Mouse (Mus musculus) G1E (cell line): Measurements from ENCODE around the gene Itga2. TPM values are rescaled to one million over a fixed set of nuclear protein-coding genes. Genes with fewer than 3 reads are reported as not detected.

Experiments used
- ATAC-seq: 2 replicates; pipeline ENCODE4 v1.8.0; 2016; ENCODE audit warnings: mild to moderate bottlenecking; ENCODE audit not compliant: insufficient number of reproducible peaks, poor library complexity, low FRiP score, severe bottlenecking; ENCODE audit errors: extremely low read depth
- DNase-seq: peaks from one replicate; pipeline ENCODE4 v3.0.0; 2012; ENCODE audit warnings: low spot score
- H3K27me3 ChIP-seq: 2 replicates; pipeline ENCODE4 v1.6.1; 2012; ENCODE audit warnings: mild to moderate bottlenecking, low read length, inconsistent platforms; ENCODE audit not compliant: insufficient read depth
- H3K36me3 ChIP-seq: replicated peaks from 2 replicates; pipeline ENCODE3; 2012; ENCODE audit warnings: mild to moderate bottlenecking, inconsistent platforms
- H3K4me1 ChIP-seq: 2 replicates; pipeline ENCODE4 v1.6.1; 2012; ENCODE audit warnings: low read depth, low read length, inconsistent platforms, mixed read lengths; ENCODE audit not compliant: insufficient read depth
- H3K4me3 ChIP-seq: 2 replicates; pipeline ENCODE4 v1.5.1; 2012; ENCODE audit warnings: low read depth, mild to moderate bottlenecking, inconsistent platforms, low read length, moderate library complexity, mixed read lengths
- H3K9me3 ChIP-seq: replicated peaks from 2 replicates; pipeline ENCODE4 v1.6.1; 2012; ENCODE audit warnings: inconsistent platforms
- CTCF ChIP-seq: IDR thresholded peaks from 2 replicates; pipeline ENCODE4 v1.5.1; 2012; ENCODE audit warnings: low read depth, low read length, inconsistent platforms, mixed read lengths
- GATA1 ChIP-seq: IDR thresholded peaks from 2 replicates; pipeline ENCODE4 v1.6.1; 2012; ENCODE audit warnings: borderline replicate concordance, low read length, inconsistent platforms, mixed read lengths
- GATA2 ChIP-seq: IDR thresholded peaks from 2 replicates; pipeline ENCODE4 v1.6.1; 2012; ENCODE audit warnings: low read depth, low read length, inconsistent platforms, borderline replicate concordance
- POLR2AphosphoS5 ChIP-seq: IDR thresholded peaks from 2 replicates; pipeline ENCODE4 v1.6.1; 2012; ENCODE audit warnings: low read depth, low read length, inconsistent platforms; ENCODE audit not compliant: insufficient replicate concordance
- TAL1 ChIP-seq: conservative IDR thresholded peaks from 2 replicates; pipeline ENCODE4 v1.6.1; 2012; ENCODE audit warnings: low read depth, low read length, inconsistent platforms, mixed read lengths
- polyA plus RNA-seq: library from polyadenylated mRNA; stranded (reverse); fragments of >175 nt; gene quantifications from 2 replicates; pipeline ENCODE4 v1.2.3, GENCODE M21; 2012
- total RNA-seq, 2 experiments: library from RNA; stranded (forward) in 1 of 2; stranded (reverse) in 1 of 2; fragments of 200-1000 nt in 1 of 2; fragments of >200 nt in 1 of 2; fragmentation: Nextera tagmentation in 1 of 2; gene quantifications; 2 replicates each; pipeline ENCODE4 v1.2.3; 2014 to 2017

Itga2 gene
- total and polyA plus RNA-seq, 3 experiments, result 0.11 TPM; not detected in 2

DNA sequence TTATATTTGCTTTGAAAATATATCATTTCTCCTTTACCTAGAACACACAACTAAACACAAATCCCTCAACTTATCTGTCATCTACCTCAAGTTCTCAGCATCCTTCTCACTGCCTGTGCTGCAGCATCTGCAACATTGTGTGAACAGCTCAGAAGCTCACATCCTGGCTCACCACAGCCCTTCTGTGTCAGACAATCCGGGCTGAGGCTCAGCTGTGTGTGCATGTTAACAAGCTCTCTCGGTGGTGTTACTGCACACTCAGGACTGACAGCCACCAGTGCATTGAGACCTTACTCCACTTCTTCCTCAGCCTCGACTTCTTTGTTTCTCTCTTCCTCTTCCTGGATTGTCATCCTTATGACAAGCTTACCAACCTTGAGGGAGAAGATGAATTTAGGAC is 83.0 kb downstream of the Itga2 start:
- H3K4me3 ChIP-seq, result no peak overlapping the region
- ATAC-seq (no peak), DNase-seq (no peak)
- TF ChIP-seq CTCF (no peak), GATA1 (no peak), GATA2 (no peak), TAL1 (no peak)
- H3K27me3 ChIP-seq, result peaks cover 21% of the 10 kb centered on the region
- no peaks in the 10 kb centered on the region for H3K9me3 ChIP-seq
- H3K4me1 ChIP-seq, result no peaks in the 10 kb centered on the region
- H3K36me3 ChIP-seq, result no peaks in the 10 kb centered on the region

DNA sequence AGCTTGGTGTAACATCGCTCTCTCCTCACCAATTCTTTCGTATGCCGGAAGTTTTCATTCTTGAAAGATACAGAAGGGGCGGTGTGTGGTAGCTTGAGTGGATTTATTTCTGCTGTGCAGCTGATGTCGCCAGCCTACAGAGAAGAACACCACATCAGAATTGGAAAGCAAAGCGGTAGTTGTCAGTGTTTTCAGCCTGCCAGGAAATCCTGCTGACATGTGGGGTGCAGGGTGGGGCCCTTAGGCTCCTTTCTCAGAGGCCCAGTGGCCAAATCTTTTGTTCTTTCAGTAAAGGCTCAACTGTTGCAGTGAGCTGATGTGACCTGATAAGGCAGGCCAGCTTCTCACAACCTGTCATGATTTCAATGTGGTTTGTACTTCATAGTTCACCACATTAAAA is 86.1 kb downstream of the Itga2 start:
- ATAC-seq, result peak; percentile 37
- Histone ChIP-seq H3K4me3 (no peak overlapping the region), H3K9me3 (no peaks in the 10 kb centered on the region), H3K36me3 (no peaks in the 10 kb centered on the region), H3K4me1 (peaks cover 4% of the 10 kb centered on the region; the same call in 1 of the 2 replicates), H3K27me3 (peaks cover 24% of the 10 kb centered on the region)
- TF ChIP-seq TAL1 (no peak), GATA2 (no peak), POLR2AphosphoS5 (no peak), GATA1 (no peak)
- no peak for DNase-seq

DNA sequence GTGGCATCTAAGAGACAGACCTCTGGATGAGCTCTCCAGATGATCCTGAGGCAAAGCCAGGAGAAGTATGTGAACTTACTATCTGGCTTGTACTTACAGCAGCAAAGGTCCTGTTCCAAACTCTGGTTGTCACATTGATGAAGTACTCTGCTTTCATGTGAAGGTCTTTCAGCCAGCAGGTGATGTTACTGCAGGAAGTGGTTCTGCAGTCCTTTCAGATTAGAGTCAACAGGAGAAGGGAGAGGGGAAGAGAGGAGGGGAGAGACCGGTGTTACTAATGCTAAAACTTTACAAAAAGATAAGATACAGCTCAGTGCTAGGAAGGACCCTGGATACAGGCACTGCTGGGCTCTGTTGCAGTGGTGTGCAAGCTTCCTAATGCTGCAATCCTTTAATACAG is 88.6 kb downstream of the Itga2 start:
- TF ChIP-seq CTCF, result no peak
- TF ChIP-seq TAL1, result no peak
- no peak for TF ChIP-seq POLR2AphosphoS5
- no peak for TF ChIP-seq GATA1
- Histone ChIP-seq H3K27me3 (peaks cover 19% of the 10 kb centered on the region), H3K4me1 (peaks cover 4% of the 10 kb centered on the region; the same call in 1 of the 2 replicates), H3K9me3 (no peaks in the 10 kb centered on the region), H3K36me3 (no peaks in the 10 kb centered on the region), H3K4me3 (no peak overlapping the region)
- DNase-seq, result no peak
- ATAC-seq, result no peak

DNA sequence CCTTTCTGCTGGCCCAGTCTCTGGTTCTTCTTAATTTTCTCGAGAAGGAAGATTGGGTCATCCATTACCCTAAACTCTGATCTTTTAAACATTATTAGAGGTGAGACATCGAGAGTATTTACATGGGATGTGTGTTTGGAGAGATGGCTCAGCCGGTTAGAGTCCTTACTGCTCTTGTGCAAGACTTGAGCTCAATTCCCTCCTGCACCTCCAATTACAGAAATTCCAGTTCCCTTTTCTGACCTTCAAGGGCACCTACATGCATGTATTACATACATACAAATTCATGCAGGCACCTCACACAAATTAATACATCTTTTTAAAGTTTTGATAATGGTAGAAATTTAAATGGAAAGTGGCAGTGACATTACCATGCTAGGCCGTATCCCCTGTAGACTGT is 91.4 kb downstream of the Itga2 start:
- no peak for ATAC-seq
- no peaks in the 10 kb centered on the region for H3K36me3 ChIP-seq

DNA sequence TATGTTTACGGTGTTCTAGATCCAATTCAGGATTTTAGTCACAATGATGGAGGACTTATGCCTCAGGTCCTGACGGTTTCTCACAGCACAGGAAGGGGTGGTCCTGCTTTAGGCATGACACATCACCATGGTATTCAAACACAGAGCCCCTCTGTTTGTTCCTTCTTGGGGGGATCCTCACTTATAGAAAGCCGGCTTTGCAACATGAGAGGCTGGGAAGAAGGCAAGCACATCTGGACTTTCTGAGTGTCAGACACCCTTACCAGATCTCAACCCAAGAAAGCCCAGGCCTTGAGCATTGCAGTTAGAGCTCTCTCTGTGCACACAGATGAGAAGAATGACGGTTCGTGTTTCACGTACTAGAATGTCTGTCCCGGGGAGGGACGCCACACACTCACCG is 92.8 kb downstream of the Itga2 start:
- Histone ChIP-seq H3K9me3 (no peaks in the 10 kb centered on the region), H3K36me3 (no peaks in the 10 kb centered on the region), H3K4me1 (peaks cover 8% of the 10 kb centered on the region), H3K27me3 (peaks cover 6% of the 10 kb centered on the region; the same call in 1 of the 2 replicates), H3K4me3 (no peak overlapping the region)
- TF ChIP-seq GATA1 (no peak), CTCF (no peak), TAL1 (no peak), GATA2 (no peak), POLR2AphosphoS5 (no peak)
- ATAC-seq (no peak), DNase-seq (no peak)

More for the DNA sequence above, 91.4 kb downstream of the Itga2 start:
- TF ChIP-seq GATA1 (no peak), GATA2 (no peak), CTCF (no peak), POLR2AphosphoS5 (no peak), TAL1 (no peak)
- no peak for DNase-seq
- Histone ChIP-seq H3K4me3 (no peak overlapping the region), H3K9me3 (no peaks in the 10 kb centered on the region), H3K27me3 (peaks cover 11% of the 10 kb centered on the region), H3K4me1 (peaks cover 8% of the 10 kb centered on the region)

DNA sequence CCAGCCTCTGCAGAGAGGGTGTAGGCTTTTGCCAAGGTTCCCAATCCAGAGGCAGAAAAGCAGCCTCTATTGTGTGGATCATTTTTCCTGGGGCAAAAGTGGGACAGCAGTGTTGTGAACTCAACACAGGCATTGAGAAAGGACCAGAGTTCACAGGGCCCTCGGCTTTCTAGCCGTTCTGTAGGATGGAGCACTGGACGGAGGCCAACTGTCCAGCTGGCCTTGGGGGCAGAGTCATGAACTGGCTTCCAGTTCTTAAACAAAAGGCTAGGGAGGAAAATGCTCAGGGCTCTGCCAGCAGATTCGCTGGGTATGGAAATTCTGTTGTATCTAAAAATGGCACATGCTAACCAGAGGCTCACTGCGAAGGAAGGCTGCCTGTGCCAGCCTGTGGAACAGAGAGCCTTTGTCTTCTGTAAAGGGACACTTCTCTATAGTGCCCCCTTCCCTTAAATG is 93.3 kb downstream of the Itga2 start:
- ATAC-seq (no peak), DNase-seq (no peak)
- Histone ChIP-seq H3K4me3 (no peak overlapping the region), H3K27me3 (peaks cover 6% of the 10 kb centered on the region; the same call in 1 of the 2 replicates), H3K9me3 (no peaks in the 10 kb centered on the region), H3K4me1 (peaks cover 8% of the 10 kb centered on the region), H3K36me3 (no peaks in the 10 kb centered on the region)
- TF ChIP-seq GATA2 (no peak), TAL1 (no peak), POLR2AphosphoS5 (no peak), CTCF (no peak), GATA1 (no peak)

DNA sequence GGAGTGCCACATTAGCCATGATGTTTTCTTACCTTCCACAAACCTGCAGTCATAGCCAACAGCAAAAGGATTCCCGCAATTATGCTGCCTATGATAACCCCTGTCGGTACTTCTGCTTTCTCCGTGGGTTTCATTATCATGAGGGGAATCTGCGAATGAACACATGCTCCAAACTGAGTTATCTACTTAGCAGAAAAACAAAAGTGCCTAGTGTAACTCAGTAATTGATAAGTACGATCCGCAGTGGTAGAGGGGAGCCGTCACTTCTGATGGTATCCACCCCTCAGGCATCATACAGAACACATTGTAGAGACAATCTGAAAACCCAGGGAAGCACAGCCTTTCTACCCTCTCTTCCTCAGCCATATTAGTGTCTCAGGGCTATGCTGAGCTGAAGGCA is 94.8 kb downstream of the Itga2 start:
- no peak overlapping the region for H3K4me3 ChIP-seq
- DNase-seq (no peak), ATAC-seq (peak; percentile 80)
- no peaks in the 10 kb centered on the region for H3K9me3 ChIP-seq
- no peak for TF ChIP-seq POLR2AphosphoS5
- H3K4me1 ChIP-seq, result peaks cover 5% of the 10 kb centered on the region
- 0 out of 2 replicates have a peak, but pooled peaks cover 3% of the 10 kb centered on the region for H3K27me3 ChIP-seq
- no peaks in the 10 kb centered on the region for H3K36me3 ChIP-seq
